Mouse (Mus musculus) adrenal gland, adult 8-10 months (tissue): ENCODE measurements around the gene Gm49721. TPM values are rescaled to one million over a fixed set of nuclear protein-coding genes. Genes with fewer than 3 reads are reported as not detected.
"Not testable (repeated sequence)": the region's sequence is repeated elsewhere in the genome, so short reads cannot be mapped to it uniquely, and the experiment has no call there.

ENCODE experiments used
- DNase-seq: peaks from one replicate; pipeline ENCODE4 v3.0.0; 2022
- total RNA-seq, 4 experiments: library from RNA; stranded (reverse); gene quantifications; 2 replicates each; pipeline ENCODE4 v1.2.4; 2022

The Gm49721 gene
- total RNA-seq, 4 experiments from 2014 or later = 0.65 to 2.2 (median 0.70) TPM; not detected in 1

GRCm38 (mm10) chr17:7079558-7079957 is 100.9 kb downstream of the Gm49721 start:
- peak; percentile 23 for DNase-seq

DNA sequence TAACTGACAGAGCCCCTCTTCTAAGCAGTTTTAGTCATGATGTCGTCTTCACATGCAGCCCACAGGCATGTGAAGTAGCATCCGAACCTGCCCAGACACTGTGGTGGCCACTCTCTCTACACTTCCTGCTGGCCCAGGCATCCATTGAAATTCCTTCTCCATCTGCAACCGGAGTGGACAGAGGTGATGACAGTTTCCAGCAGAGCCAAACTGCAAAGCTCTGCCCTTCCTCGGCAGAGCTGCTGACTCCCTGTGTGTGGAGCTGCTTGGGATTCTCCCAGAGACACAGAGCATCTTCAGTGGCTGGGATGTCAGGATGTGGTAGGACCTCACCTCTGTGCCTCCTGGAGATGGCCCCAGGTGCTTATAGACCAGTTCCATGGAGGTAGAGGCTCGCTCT is 105.8 kb downstream of the Gm49721 start:
- not testable (repeated sequence) for DNase-seq

DNA sequence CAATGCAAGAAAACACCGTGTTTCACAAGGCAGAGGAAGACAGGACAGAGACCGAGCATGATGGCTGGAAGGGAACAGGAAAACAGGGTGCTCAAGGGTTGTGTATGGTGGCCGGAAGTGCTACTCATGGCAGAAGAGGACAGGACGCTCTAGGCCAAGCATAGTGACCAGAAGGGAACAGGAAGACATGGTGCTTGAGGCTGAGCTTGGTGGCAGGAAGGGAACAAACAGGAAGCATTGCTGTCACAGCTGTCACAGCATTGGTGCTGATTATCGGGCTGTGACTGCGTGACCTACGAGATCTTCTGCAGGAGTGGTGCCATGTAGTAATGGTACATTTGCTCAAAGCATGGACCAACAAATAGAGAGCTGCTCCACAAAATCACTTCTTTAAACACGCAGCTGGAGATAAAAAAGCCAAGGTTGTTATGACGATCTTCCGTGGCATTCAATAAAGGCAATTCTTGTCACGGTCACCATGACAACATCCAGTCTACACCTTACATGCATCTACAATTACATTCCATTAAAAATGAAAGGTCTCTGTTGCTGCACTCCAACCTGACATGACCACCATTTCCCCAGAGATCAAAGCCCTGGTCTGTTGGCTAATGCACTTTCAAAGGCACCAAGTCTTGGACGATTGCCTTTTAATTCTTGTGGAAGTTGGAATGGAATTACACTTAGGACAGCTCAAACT is 106.9 kb downstream of the Gm49721 start:
- DNase-seq = not testable (repeated sequence)

- DNase-seq = not testable (repeated sequence)
Observed at GRCm38 (mm10) chr17:7086836-7087235, 108.1 kb downstream of the Gm49721 start.

Other genes with a start within 250 kb of the Gm49721 start
- 10 to 100 TPM; 18.8 to 34.8 (median 23.9) TPM for gene Ezr, start 196.1 kb upstream of the Gm49721 start, total RNA-seq
- gene Rsph3b, start 30.2 kb upstream of the Gm49721 start, total RNA-seq = 10 to 100 TPM; 37.8 to 42.2 (median 39.6) TPM
- 10 to 100 TPM; 21.3 to 27.7 (median 24.9) TPM for gene Tagap1, start 17.7 kb upstream of the Gm49721 start, total RNA-seq
- 100 to 1,000 TPM; 377 to 672 (median 551) TPM for gene Rnaset2b, start 8.3 kb upstream of the Gm49721 start, total RNA-seq
- not detected for gene Gm1604a, start 46.7 kb downstream of the Gm49721 start, total RNA-seq
- gene Rps6ka2, start 191.2 kb downstream of the Gm49721 start, total RNA-seq = 10 to 100 TPM; 14.9 to 20.8 (median 19.2) TPM